Mouse (Mus musculus) kidney, adult 2 months (tissue): ENCODE results near the gene Tnfrsf25.

Source experiments
- CTCF ChIP-seq: fragments of 200-500 bp; conservative IDR thresholded peaks from 2 replicates; pipeline ENCODE4 v1.5.1; 2011; ENCODE audit warnings: low read depth, mild to moderate bottlenecking, control low read depth, low read length, moderate library complexity, mixed read lengths; ENCODE audit not compliant: insufficient read depth, insufficient read length
- POLR2A ChIP-seq: fragments of 200-500 bp; IDR thresholded peaks from one replicate; pipeline ENCODE4 v1.6.1; 2011; ENCODE audit warnings: low read depth, low read length, control low read depth

GRCm38 (mm10) chr4:152125161-152126025 lies 9.7 kb downstream of the Tnfrsf25 start:
- TF ChIP-seq CTCF: no peak
- TF ChIP-seq POLR2A: no peak
